Mouse (Mus musculus) ovary, adult 18-20 months (tissue): ENCODE measurements around the gene Ppip5k1.
"Not testable (repeated sequence)": the region's sequence is repeated elsewhere in the genome, so short reads cannot be mapped to it uniquely, and the experiment has no call there.

Experiments
- DNase-seq: peaks from one replicate; pipeline ENCODE4 v3.0.0; 2022; ENCODE audit warnings: low spot score, mixed read lengths

Gene Ppip5k1

GRCm38 (mm10) chr2:121354820-121355592 is at the start of gene Ppip5k1:
TSS of gene Ppip5k1 (minus strand) at chr2:121355396.
- DNase-seq = peak; percentile 94

- no peak for DNase-seq
Observed at GRCm38 (mm10) chr2:121403296-121403695, 48.1 kb upstream of the Ppip5k1 start.

GRCm38 (mm10) chr2:121396624-121397023 is 41.4 kb upstream of the Ppip5k1 start:
- DNase-seq = peak; percentile 34

GRCm38 (mm10) chr2:121386961-121387575 is 31.9 kb upstream of the Ppip5k1 start, which contains the start of gene Strc:
TSS of gene Strc (minus strand) at chr2:121387168.
- not testable (repeated sequence) for DNase-seq

DNA sequence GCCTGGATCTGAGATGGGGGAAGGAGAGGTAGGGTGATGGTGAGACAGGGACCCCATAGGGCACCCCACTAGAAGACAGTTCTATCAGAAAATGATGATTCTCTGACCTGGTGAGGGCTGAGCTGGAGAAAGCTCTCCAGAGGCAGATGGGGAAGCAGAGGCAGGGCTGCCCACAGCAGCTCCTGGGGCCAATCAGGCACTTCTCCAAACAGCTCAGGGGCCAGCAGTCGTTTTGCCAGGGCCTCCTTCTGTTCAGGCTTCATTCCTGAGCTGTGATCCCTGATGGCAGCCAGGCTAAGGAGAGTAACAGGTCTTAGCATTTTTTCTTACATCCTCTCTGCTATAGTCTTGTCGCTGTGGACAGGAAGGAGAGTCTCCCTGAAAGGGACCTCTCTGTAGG is 19.6 kb upstream of the Ppip5k1 start:
- no peak for DNase-seq

DNA sequence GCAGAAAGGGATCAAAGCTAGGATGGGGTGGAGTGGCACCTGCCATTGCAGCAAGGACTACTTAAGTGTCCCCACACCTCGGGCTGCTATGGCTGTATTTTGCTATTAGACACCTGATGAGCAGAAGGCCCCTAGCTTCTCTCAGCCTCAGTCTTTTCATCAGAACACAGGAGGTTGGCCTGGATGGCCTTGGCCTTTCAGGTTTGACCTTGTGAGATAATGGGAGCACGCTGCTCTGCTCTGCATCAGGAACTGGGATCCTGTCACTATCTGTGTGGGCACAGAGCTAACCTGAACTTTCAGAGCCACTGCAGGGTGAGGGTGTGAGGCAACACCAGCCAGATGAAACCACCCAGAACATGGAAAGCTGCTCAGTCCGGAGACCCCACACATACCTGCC is 17.1 kb upstream of the Ppip5k1 start:
- DNase-seq = no peak

GRCm38 (mm10) chr2:121370921-121371320 is 15.7 kb upstream of the Ppip5k1 start:
- DNase-seq = no peak

- no peak for DNase-seq
Observed at GRCm38 (mm10) chr2:121368831-121369230, 13.6 kb upstream of the Ppip5k1 start.

DNA sequence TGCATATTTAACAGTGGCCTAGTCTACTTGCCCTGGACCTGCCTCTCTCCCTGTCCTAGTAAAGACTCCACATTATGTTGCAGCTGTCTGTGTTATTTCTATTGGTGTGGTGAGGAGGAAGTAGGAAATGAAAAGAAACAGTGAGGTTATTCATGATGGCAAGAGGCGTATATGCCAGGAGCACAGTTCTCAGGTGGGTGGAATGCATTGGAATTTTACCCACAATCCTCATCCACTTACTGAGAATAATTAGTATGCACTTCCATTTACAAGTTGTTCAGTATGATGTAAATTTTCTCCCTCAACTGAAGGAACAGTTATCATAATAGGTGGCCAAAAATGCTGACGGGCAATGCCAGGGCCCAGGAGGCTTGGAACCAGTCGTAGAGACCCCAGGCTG is 8.5 kb upstream of the Ppip5k1 start:
- no peak for DNase-seq

GRCm38 (mm10) chr2:121359461-121359860 is 4.3 kb upstream of the Ppip5k1 start:
- no peak for DNase-seq

- peak; percentile 32 for DNase-seq
Observed at GRCm38 (mm10) chr2:121358381-121358780, 3.2 kb upstream of the Ppip5k1 start.

GRCm38 (mm10) chr2:121357961-121358360 is 2.8 kb upstream of the Ppip5k1 start:
- no peak for DNase-seq

- no peak for DNase-seq
Observed at GRCm38 (mm10) chr2:121357494-121357893, 2.3 kb upstream of the Ppip5k1 start, which contains the start of gene Ckmt1. TSS of gene Ckmt1 (plus strand) at chr2:121357714.

DNA sequence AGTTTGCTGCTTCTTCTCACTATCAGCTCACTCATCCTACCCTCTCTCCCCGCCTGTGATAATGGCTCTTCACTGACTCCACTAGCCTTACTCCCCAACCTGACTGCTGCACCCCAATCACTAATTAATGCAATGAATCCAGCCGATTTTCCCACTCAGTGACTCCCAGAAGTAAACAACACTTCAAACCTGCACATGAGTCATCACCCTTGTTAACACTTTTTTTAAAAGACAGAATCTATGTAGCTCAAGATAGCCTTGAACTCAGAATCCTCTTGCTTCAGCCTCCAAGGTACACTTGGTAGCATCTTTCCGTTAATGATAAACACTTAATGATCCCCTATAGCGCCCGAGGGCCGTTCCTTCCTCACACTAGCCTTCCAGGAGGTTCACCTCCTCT is 818 bp downstream of the Ppip5k1 start:
- no peak for DNase-seq

DNA sequence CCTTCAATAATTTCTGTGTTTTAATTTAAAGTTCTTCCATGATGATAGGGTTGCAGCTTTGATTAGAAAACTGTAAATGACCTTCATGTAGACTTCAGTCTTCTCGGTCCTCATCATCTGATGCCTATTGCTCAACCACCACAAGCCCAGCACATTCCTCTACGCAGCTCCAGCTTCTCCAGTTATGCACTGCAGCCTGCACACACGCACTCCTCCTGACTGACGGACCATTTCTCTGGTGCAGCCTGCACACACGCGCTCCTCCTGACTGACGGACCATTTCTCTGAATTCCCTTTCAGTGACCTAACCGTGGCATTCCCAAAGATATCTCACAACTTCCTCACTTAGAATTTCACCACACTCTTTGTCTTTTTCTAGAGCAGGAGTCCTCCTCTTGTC is 2.0 kb downstream of the Ppip5k1 start:
- DNase-seq = no peak

- no peak for DNase-seq
Observed at GRCm38 (mm10) chr2:121339057-121339456, 16.1 kb downstream of the Ppip5k1 start.

DNA sequence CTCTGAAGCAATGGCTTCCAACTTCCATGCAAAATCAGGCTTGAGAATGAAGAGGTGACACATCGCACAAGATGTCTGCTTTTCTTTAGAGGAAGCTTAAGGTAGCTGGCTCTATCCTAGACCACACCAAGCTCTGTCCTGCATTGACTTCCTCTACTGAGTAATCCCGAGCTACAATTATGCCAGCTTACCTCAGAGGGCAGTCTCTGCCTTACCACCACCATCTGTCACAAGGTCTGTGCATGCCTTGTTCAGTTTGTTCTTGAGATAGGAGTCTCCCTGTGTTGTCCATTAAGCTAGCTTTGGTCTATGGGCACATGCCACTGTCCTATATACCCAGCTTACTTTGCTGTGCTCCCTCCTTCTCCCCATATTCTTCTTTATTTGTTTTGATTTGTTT is 25.7 kb downstream of the Ppip5k1 start:
- no peak for DNase-seq

DNA sequence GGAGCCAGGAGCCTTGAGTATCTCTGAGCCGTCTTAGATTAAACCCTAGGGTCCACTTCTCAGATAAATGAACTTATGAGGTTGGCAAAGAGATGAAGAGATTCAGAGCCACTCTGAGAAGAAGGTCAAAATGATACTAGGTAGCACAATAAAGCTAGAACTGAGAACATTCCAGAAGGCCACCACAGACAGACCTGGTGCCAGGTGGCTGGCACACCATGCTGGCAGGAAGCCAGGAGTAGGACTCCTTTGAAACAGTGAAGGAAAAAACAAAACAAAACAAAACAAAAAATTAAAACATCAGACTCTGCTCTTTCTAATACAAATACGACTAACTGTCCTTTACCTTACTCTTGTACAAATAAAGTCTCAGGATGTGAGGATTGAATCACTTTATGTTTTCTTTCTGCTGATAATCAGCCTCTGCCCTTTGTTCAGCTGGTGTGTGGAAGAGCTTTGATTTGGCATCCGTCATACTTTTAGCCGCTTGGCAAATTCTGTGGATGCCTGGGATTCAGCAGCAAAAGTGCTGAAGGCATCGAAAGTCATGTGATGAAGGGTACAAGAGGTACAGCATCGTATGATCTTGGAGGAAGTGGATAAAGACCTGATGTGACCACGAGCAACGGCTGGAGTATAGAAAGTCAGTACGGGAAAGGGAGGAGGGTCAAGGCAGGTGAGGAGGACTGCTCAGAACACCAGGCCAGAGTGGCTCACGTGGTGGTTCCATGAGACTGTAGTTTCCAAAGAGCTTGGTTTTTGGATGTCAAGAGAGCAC is 31.3 kb downstream of the Ppip5k1 start:
- no peak for DNase-seq

DNA sequence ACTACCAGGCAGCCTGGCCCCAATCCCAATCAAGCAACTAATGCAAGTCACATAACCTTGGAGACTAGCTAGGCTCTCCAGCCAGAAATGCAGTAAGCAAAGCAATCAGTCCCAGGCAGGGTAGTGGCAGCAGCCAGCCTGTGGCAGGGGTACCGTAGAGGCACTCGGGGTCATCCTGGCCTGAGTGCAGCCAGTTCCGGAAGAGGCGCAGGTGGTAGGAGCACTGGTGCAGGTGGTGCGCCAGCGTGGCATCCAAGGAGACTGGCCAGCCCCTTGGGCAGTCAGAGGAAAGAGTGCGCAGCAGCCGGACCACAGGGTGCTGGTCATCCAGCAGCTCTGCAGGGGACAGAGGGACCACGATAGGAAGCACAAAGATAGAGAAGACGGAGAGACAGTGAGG is 32.2 kb downstream of the Ppip5k1 start:
- DNase-seq = no peak

DNA sequence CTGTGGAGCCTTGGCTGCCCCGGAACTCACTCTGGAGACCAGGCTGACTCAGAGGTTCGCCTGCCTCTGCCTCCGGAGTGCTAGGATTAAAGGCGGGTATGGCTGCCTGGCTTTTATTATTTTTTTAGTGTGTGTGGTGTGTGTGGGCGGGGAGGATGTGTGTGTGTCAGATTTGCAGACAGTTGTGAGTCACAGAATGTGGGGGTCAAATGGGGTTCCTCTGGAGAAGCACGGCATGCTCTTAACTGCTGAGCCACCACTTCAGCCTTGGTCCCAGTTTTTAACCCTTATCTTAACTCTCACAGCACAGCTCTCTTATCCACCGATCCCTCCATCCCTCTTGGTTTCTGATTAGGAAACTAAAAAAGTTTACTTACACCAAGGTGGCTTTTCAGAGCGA is 38.9 kb downstream of the Ppip5k1 start:
- no peak for DNase-seq

DNA sequence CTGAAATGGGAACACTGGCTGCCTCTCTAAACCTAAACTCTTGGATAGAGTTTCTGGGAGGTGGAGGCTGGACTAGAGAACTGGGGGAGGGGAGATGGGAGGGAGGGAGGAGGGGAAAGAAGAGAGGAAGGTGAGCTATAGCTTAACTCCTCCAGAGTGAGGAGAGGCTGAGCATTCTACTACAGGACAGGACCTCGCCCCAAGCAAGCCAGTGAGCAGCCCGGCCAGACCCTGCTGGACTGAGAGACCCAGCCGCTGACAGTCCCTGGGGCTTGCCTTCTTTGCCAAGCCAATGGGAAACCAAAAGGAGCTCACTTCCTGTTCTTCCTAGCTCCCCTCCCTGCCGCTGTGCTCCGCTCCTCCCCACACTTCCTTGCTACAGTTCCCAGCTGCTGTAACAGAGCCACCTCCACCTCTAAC is 46.2 kb downstream of the Ppip5k1 start:
- no peak for DNase-seq

DNA sequence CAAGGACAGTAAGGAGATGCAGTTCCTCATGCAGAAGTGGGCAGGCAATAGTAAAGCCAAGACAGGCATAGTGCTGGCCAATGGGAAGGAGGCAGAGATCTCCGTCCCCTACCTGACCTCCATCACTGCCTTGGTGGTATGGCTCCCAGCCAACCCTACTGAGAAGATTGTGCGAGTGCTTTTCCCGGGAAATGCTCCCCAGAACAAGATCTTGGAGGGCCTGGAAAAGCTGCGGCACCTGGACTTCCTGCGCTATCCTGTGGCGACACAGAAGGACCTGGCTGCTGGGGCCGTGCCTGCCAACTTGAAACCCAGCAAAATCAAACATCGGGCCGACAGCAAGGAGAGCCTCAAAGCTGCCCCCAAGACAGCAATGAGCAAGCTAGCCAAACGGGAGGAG is 55.2 kb downstream of the Ppip5k1 start:
- DNase-seq = no peak

GRCm38 (mm10) chr2:121299471-121299870 is 55.7 kb downstream of the Ppip5k1 start:
- no peak for DNase-seq
